Mouse (Mus musculus) CH12.LX (cell line): ENCODE measurements around the gene Gpr3.

ENCODE experiments used
- CHD2 ChIP-seq: IDR thresholded peaks from 2 replicates; pipeline ENCODE4 v1.6.1; 2011; ENCODE audit warnings: low read length, improper control_type of control experiment
- HCFC1 ChIP-seq: IDR thresholded peaks from 2 replicates; pipeline ENCODE4 v1.6.1; 2012; ENCODE audit warnings: low read depth, mild to moderate bottlenecking, inconsistent platforms, low read length, improper control_type of control experiment
- JUND ChIP-seq: conservative IDR thresholded peaks from 2 replicates; pipeline ENCODE4 v1.6.1; 2011; ENCODE audit warnings: low read depth, low read length, improper control_type of control experiment
- MXI1 ChIP-seq: IDR thresholded peaks from 2 replicates; pipeline ENCODE4 v1.6.1; 2011; ENCODE audit warnings: mild to moderate bottlenecking, low read depth, low read length, improper control_type of control experiment
- TBP ChIP-seq: conservative IDR thresholded peaks from 2 replicates; pipeline ENCODE4 v1.6.1; 2011; ENCODE audit warnings: low read depth, low read length, improper control_type of control experiment
- UBTF ChIP-seq: IDR thresholded peaks from 2 replicates; pipeline ENCODE4 v1.6.1; 2012; ENCODE audit warnings: low read depth, mild to moderate bottlenecking, inconsistent platforms, low read length, improper control_type of control experiment, moderate library complexity

DNA sequence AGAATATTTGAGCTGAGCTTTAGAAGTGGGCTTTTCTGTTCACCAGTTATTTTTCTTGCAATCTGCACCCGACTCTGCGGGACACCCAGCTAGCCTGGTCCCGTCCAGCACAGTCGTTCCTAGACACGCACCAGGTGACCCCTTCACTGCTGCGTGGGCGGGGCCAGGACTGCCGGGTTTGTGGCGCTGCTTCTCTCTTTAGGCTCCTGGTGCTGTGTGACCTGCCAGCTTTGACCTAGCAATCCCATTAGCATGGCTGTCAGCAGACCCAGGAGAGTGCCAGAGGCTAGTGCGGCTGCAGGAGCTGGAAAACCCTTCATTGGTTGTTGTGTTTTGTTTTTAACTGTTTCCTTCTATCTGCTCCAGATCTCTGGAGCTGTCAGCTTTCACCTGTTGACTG, 22.9 kb downstream of the Gpr3 start:
- TF ChIP-seq JUND (no peak), CHD2 (no peak), UBTF (no peak), HCFC1 (no peak), MXI1 (no peak), TBP (no peak)
